Mouse (Mus musculus): ENCODE measurements around the gene Olfr119. TPM values are rescaled to one million over a fixed set of nuclear protein-coding genes. Genes with fewer than 3 reads are reported as not detected.
"Not testable (repeated sequence)": the region's sequence is repeated elsewhere in the genome, so short reads cannot be mapped to it uniquely, and the experiment has no call there.

Gene Olfr119
- polyA plus RNA-seq (2015; fragmentation: Nextera tagmentation; extraction: Ambion mirVana), result not detected in 2 replicates

GRCm38 (mm10) chr17:37696264-37696663, at the start of gene Olfr119:
TSS of gene Olfr119 (plus strand) at chr17:37696564.
- not testable (repeated sequence) for ATAC-seq; H3K4me3 ChIP-seq (ENCODE audit: low read depth, low read length)

GRCm38 (mm10) chr17:37663682-37664081, 32.7 kb upstream of the Olfr119 start, which contains the start of gene Olfr117:
TSS of gene Olfr117 (minus strand) at chr17:37663782.
- no peak for TF ChIP-seq EP300 (IDR thresholded peaks at IDR 0.05)
- no peak for TF ChIP-seq CTCF (IDR thresholded peaks at IDR 0.05)
- no peak within 1 kb of the TSS for H3K4me3 ChIP-seq (ENCODE audit: low read depth, low read length)
- no peak within 1 kb of the TSS for H3K4me2 ChIP-seq (replicated peaks; ENCODE audit: low read depth, low read length)
- no peaks in the 10 kb centered on the region for H3K4me1 ChIP-seq (ENCODE audit: insufficient read depth, low read depth, low read length)
- ATAC-seq (no peak), DNase-seq (ENCODE audit: low spot score) (no peak)
- H3K27ac ChIP-seq (ENCODE audit: low read length), result no peak within 1 kb of the TSS
- 50% methylated on average over 1 of the region's 1 CpGs for WGBS
- no peak within 1 kb of the TSS for H3K9ac ChIP-seq (replicated peaks; ENCODE audit: low read depth)
- H3K9me3 ChIP-seq (ENCODE audit: low read length), result no peaks in the 10 kb centered on the region
- no peaks in the 10 kb centered on the region for H3K36me3 ChIP-seq (ENCODE audit: insufficient read depth, low read length)
- no peaks in the 10 kb centered on the region for H3K27me3 ChIP-seq (replicated peaks; ENCODE audit: insufficient read depth, low read length)

More at GRCm38 (mm10) chr17:37696264-37696663, at the start of gene Olfr119:
- H3K27me3 ChIP-seq (replicated peaks; ENCODE audit: insufficient read depth, low read length); H3K4me2 ChIP-seq (replicated peaks; ENCODE audit: low read depth, low read length); DNase-seq (ENCODE audit: low spot score); H3K36me3 ChIP-seq (ENCODE audit: insufficient read depth, low read length); H3K9ac ChIP-seq (replicated peaks; ENCODE audit: low read depth); H3K9me3 ChIP-seq (ENCODE audit: low read length); H3K27ac ChIP-seq (ENCODE audit: low read length); H3K4me1 ChIP-seq (ENCODE audit: insufficient read depth, low read depth, low read length): not testable (repeated sequence)
- WGBS, result 44% methylated on average over 1 of the region's 1 CpGs

GRCm38 (mm10) chr17:37666688-37667087, 29.7 kb upstream of the Olfr119 start, which contains the start of gene Olfr118:
TSS of gene Olfr118 (plus strand) at chr17:37666988.
- H3K36me3 ChIP-seq (ENCODE audit: insufficient read depth, low read length), result no peaks in the 10 kb centered on the region
- no peak for TF ChIP-seq EP300 (IDR thresholded peaks at IDR 0.05)
- no peak for TF ChIP-seq CTCF (IDR thresholded peaks at IDR 0.05)
- no peaks in the 10 kb centered on the region for H3K4me1 ChIP-seq (ENCODE audit: insufficient read depth, low read depth, low read length)
- H3K27me3 ChIP-seq (replicated peaks; ENCODE audit: insufficient read depth, low read length), result no peaks in the 10 kb centered on the region
- H3K9me3 ChIP-seq (ENCODE audit: low read length), result no peaks in the 10 kb centered on the region
- DNase-seq (ENCODE audit: low spot score), result no peak
- H3K4me3 ChIP-seq (ENCODE audit: low read depth, low read length), result no peak within 1 kb of the TSS
- ATAC-seq, result no peak
- WGBS, result 47% methylated on average over 2 of the region's 2 CpGs
- H3K9ac ChIP-seq (replicated peaks; ENCODE audit: low read depth), result no peak within 1 kb of the TSS
- no peak within 1 kb of the TSS for H3K4me2 ChIP-seq (replicated peaks; ENCODE audit: low read depth, low read length)
- H3K27ac ChIP-seq (ENCODE audit: low read length), result no peak within 1 kb of the TSS

DNA sequence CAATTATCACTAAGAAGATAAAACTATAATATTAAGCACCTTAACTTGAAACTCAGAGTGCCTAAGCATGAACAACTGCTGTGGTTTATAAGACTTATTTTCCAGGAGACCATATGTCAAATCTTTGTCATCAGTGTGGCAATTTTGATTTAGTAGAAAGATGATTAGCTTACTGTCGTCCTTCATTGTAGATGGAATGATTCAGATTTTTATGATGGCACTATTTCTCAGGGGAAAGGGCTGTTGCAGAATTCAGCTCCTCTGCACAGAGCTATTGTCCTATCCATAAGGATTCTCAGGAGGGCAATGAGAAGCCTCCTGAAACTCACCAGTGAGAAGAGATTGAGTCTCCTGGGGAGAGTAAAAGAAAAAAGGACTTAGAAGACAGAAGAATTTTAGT, 25.1 kb downstream of the Olfr119 start, which contains the start of gene Olfr120:
Gene Olfr120, plus strand, starts transcription at position 301 of the 400 bp plus-strand sequence.
- no peak within 1 kb of the TSS for H3K4me3 ChIP-seq (ENCODE audit: low read depth, low read length)
- no peak for DNase-seq (ENCODE audit: low spot score)
- ATAC-seq, result no peak
- no peak within 1 kb of the TSS for H3K4me2 ChIP-seq (replicated peaks; ENCODE audit: low read depth, low read length)
- no peaks in the 10 kb centered on the region for H3K36me3 ChIP-seq (ENCODE audit: insufficient read depth, low read length)
- H3K9ac ChIP-seq (replicated peaks; ENCODE audit: low read depth), result no peak within 1 kb of the TSS
- H3K9me3 ChIP-seq (ENCODE audit: low read length), result no peaks in the 10 kb centered on the region
- no peaks in the 10 kb centered on the region for H3K27me3 ChIP-seq (replicated peaks; ENCODE audit: insufficient read depth, low read length)
- H3K27ac ChIP-seq (ENCODE audit: low read length), result no peak within 1 kb of the TSS
- no peak for TF ChIP-seq EP300 (IDR thresholded peaks at IDR 0.05)
- WGBS, result 73% methylated on average over 1 of the region's 1 CpGs
- H3K4me1 ChIP-seq (ENCODE audit: insufficient read depth, low read depth, low read length), result no peaks in the 10 kb centered on the region

GRCm38 (mm10) chr17:37738070-37738469, 41.7 kb downstream of the Olfr119 start:
- 49% methylated on average over 7 of the region's 7 CpGs for WGBS
- H3K36me3 ChIP-seq (ENCODE audit: insufficient read depth, low read length), result no peaks in the 10 kb centered on the region
- TF ChIP-seq EP300 (IDR thresholded peaks at IDR 0.05) (no peak), CTCF (IDR thresholded peaks at IDR 0.05) (no peak)
- no peak for DNase-seq (ENCODE audit: low spot score)
- H3K9me3 ChIP-seq (ENCODE audit: low read length), result no peaks in the 10 kb centered on the region
- no peak overlapping the region for H3K4me3 ChIP-seq (ENCODE audit: low read depth, low read length)
- H3K4me1 ChIP-seq (ENCODE audit: insufficient read depth, low read depth, low read length), result no peaks in the 10 kb centered on the region
- H3K9ac ChIP-seq (replicated peaks; ENCODE audit: low read depth), result no peak overlapping the region
- H3K4me2 ChIP-seq (replicated peaks; ENCODE audit: low read depth, low read length), result no peak overlapping the region
- H3K27ac ChIP-seq (ENCODE audit: low read length), result no peak overlapping the region
- ATAC-seq, result no peak
- no peaks in the 10 kb centered on the region for H3K27me3 ChIP-seq (replicated peaks; ENCODE audit: insufficient read depth, low read length)

Other genes starting within 250 kb of the Olfr119 start
- not detected in 2 replicates for gene Olfr109, start 237.6 kb upstream of the Olfr119 start, polyA plus RNA-seq (2015; fragmentation: Nextera tagmentation; extraction: Ambion mirVana)
- gene H2-M2, start 213.0 kb upstream of the Olfr119 start, polyA plus RNA-seq (2015; fragmentation: Nextera tagmentation; extraction: Ambion mirVana), result not detected in 2 replicates
- gene Olfr110, start 204.1 kb upstream of the Olfr119 start, polyA plus RNA-seq (2015; fragmentation: Nextera tagmentation; extraction: Ambion mirVana), result 0.13 TPM in 1 of 2 replicates, not detected in the other
- not detected in 2 replicates for gene Olfr111, start 188.5 kb upstream of the Olfr119 start, polyA plus RNA-seq (2015; fragmentation: Nextera tagmentation; extraction: Ambion mirVana)
- gene Olfr112, start 127.1 kb upstream of the Olfr119 start, polyA plus RNA-seq (2015; fragmentation: Nextera tagmentation; extraction: Ambion mirVana), result not detected in 2 replicates
- gene Olfr113, start 118.9 kb upstream of the Olfr119 start, polyA plus RNA-seq (2015; fragmentation: Nextera tagmentation; extraction: Ambion mirVana), result not detected in 2 replicates
- not detected in 2 replicates for gene Olfr114, start 103.8 kb upstream of the Olfr119 start, polyA plus RNA-seq (2015; fragmentation: Nextera tagmentation; extraction: Ambion mirVana)
- not detected in 2 replicates for gene Olfr115, start 69.5 kb upstream of the Olfr119 start, polyA plus RNA-seq (2015; fragmentation: Nextera tagmentation; extraction: Ambion mirVana)
- gene Olfr116, start 69.4 kb upstream of the Olfr119 start, polyA plus RNA-seq (2015; fragmentation: Nextera tagmentation; extraction: Ambion mirVana), result not detected in 2 replicates
- not detected in 2 replicates for gene Olfr117, start 32.8 kb upstream of the Olfr119 start, polyA plus RNA-seq (2015; fragmentation: Nextera tagmentation; extraction: Ambion mirVana)
- not detected in 2 replicates for gene Olfr118, start 29.6 kb upstream of the Olfr119 start, polyA plus RNA-seq (2015; fragmentation: Nextera tagmentation; extraction: Ambion mirVana)
- not detected in 2 replicates for gene Olfr120, start 25.2 kb downstream of the Olfr119 start, polyA plus RNA-seq (2015; fragmentation: Nextera tagmentation; extraction: Ambion mirVana)
- not detected in 2 replicates for gene Olfr121, start 52.3 kb downstream of the Olfr119 start, polyA plus RNA-seq (2015; fragmentation: Nextera tagmentation; extraction: Ambion mirVana)
- not detected in 2 replicates for gene Olfr122, start 72.0 kb downstream of the Olfr119 start, polyA plus RNA-seq (2015; fragmentation: Nextera tagmentation; extraction: Ambion mirVana)
- gene Olfr123, start 97.0 kb downstream of the Olfr119 start, polyA plus RNA-seq (2015; fragmentation: Nextera tagmentation; extraction: Ambion mirVana), result not detected in 2 replicates
- not detected in 2 replicates for gene Olfr124, start 103.3 kb downstream of the Olfr119 start, polyA plus RNA-seq (2015; fragmentation: Nextera tagmentation; extraction: Ambion mirVana)
- not detected in 2 replicates for gene Olfr125, start 136.4 kb downstream of the Olfr119 start, polyA plus RNA-seq (2015; fragmentation: Nextera tagmentation; extraction: Ambion mirVana)
- gene Olfr126, start 150.9 kb downstream of the Olfr119 start, polyA plus RNA-seq (2015; fragmentation: Nextera tagmentation; extraction: Ambion mirVana), result not detected in 2 replicates
- gene Olfr127, start 203.9 kb downstream of the Olfr119 start, polyA plus RNA-seq (2015; fragmentation: Nextera tagmentation; extraction: Ambion mirVana), result not detected in 2 replicates
- not detected in 2 replicates for gene Olfr128, start 224.0 kb downstream of the Olfr119 start, polyA plus RNA-seq (2015; fragmentation: Nextera tagmentation; extraction: Ambion mirVana)